Mouse (Mus musculus) brain, embryonic 14.5 days (tissue): ENCODE measurements around the gene Apobec2.

Experiments used
- CTCF ChIP-seq: fragments of 200-500 bp; IDR thresholded peaks from 2 replicates; pipeline ENCODE4 v1.5.1; 2012; ENCODE audit warnings: inconsistent platforms, mild to moderate bottlenecking, moderate library complexity, borderline replicate concordance; ENCODE audit not compliant: insufficient read depth, insufficient read length; ENCODE audit errors: extremely low read depth
- POLR2A ChIP-seq: fragments of 200-500 bp; IDR thresholded peaks from 2 replicates; pipeline ENCODE4 v1.6.1; 2012; ENCODE audit warnings: mild to moderate bottlenecking, inconsistent platforms, borderline replicate concordance; ENCODE audit not compliant: poor library complexity, insufficient read depth, insufficient read length, severe bottlenecking; ENCODE audit errors: extremely low read depth

- TF ChIP-seq CTCF = no peak
- no peak for TF ChIP-seq POLR2A
These were observed 41.3 kb downstream of the Apobec2 start for GRCm38 (mm10) chr17:48391446-48391845.
